Mouse (Mus musculus): ENCODE results near the gene Wdr20. TPM values are rescaled to one million over a fixed set of nuclear protein-coding genes. Genes with fewer than 3 reads are reported as not detected.
A peak's percentile ranks its signal among the peaks of the same experiment; 100 is the strongest.

The Wdr20 gene
- polyA plus RNA-seq, 1 experiment from 2014 or later = 26.9 TPM

DNA sequence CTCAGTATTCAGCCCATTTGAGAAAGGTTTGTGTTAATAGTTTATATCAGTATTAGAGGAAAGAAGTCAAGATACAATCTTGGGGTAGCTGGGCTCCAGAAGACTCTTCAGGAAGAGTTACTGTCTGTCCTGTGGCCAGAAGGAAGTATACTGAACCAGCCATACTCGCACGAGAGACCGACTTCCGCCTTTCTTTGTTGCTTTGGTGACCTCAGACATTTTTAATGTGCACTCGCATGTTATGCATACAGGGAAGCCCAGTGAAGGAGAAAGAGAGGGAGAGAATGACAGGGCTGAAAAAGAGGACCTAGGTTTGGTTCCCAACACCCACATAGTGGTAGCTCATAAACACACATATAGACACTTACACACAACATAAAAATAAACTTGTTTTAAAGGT, 26.8 kb downstream of the Wdr20 start:
- ATAC-seq = no peak
- Histone ChIP-seq H3K4me1 (peaks cover 34% of the 10 kb centered on the region), H3K4me2 (no peak overlapping the region), H3K27ac (no peak overlapping the region), H3K9me3 (replicated peaks) (no peaks in the 10 kb centered on the region), H3K4me3 (no peak overlapping the region), H3K36me3 (ENCODE audit: poor library complexity, severe bottlenecking) (no peaks in the 10 kb centered on the region), H3K27me3 (no peaks in the 10 kb centered on the region), H3K9ac (no peak overlapping the region)
- 90% methylated on average over 5 of the region's 5 CpGs for WGBS

DNA sequence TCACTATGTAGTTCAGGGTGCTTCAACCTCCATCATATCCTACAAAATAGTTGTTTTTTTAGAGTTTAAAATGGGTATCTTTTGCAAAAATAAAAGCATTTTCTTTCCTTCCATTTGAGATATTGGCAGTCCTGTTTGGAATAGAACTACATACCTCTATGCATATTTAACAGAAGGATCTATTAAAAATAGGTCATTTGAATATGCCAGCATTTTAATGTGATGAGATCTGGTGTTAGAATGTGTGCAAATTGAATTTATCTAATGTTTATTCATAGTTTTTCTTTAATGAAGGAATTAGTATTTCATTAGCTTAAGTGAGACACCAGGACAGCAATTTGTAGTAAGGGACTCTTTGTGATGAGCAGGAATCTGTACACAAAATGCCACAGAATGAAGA, 30.8 kb downstream of the Wdr20 start:
- H3K4me3 ChIP-seq = no peak overlapping the region
- ATAC-seq = peak; percentile 21; the same call in 1 of the 2 replicates
- no peaks in the 10 kb centered on the region for H3K9me3 ChIP-seq (replicated peaks)
- H3K4me1 ChIP-seq = peaks cover 24% of the 10 kb centered on the region
- H3K36me3 ChIP-seq (ENCODE audit: poor library complexity, severe bottlenecking) = no peaks in the 10 kb centered on the region
- H3K9ac ChIP-seq = no peak overlapping the region
- H3K27ac ChIP-seq = peak overlapping the region; percentile 54; the same call in 1 of the 2 replicates
- H3K27me3 ChIP-seq = no peaks in the 10 kb centered on the region
- H3K4me2 ChIP-seq = no peak overlapping the region

DNA sequence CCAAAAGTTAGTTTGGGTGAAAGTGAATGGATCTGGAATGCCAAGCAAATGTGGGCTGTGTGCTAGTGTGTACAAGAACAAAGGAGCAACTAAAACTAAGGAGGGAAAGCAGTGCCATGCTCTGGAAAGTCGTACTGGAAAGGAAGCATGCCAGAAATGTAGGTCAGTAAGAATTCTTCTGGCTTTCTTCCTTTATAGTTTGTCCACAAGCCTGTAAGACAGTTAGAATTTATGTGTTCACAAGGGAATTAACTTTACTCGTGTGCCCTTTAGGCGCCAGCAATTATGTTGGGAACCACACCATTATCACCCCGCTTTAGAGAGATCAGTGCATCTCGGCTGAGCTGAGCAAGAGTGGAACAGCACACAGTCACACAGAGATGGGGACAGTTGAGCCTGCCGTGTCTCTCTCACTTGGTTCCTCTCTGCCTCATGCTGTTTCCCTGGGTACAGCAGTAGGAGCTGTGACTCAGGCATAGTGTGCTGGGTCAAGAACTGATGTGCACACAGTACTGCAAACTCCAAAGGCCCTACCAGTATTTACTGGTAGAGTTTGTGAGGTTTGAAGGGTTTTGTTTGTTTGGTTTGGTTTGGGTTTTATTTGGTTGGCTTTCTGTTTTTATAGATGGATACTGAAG, 32.0 kb downstream of the Wdr20 start:
- 75% methylated on average over 6 of the region's 6 CpGs for WGBS
- no peak for ATAC-seq

DNA sequence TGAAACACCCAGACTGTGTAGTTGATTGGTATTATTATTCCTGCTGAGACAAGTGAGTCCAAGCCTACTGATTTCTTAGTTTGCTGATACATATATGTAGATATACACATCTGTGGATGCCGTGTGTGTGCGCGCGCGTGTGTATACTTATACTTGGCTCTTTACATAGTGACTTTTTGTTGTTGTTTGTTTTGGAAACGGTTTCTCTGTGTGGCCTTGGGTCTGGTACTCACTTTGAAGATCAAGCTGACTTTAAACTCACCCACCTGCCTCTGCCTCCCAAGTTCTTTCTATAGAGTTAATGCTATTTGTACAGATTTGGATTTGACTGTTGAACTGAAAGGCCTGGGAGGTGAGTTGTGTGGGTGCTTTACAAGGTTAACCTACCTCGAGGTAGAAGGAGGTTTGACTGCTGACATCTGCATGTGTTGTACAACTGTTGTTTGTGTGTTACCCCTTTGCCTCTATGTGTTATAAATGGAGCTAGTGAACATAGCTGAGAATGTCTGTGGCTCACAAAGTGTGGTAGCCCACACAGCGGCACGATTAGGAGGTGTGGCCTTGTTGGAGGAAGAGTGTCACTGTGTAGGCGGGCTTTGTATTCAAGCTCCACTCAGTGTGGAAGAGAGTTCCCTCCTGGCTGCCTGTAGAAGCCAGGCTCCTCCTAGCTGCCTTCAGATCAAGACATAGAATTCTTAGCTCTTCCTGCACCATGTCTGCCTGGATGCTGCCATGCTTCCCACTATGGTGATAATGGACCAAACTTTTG, 32.9 kb downstream of the Wdr20 start:
- Histone ChIP-seq H3K27ac (no peak overlapping the region), H3K4me2 (no peak overlapping the region), H3K4me3 (no peak overlapping the region), H3K9me3 (replicated peaks) (no peaks in the 10 kb centered on the region), H3K27me3 (no peaks in the 10 kb centered on the region), H3K36me3 (ENCODE audit: poor library complexity, severe bottlenecking) (no peaks in the 10 kb centered on the region), H3K4me1 (peaks cover 25% of the 10 kb centered on the region), H3K9ac (no peak overlapping the region)
- no peak for ATAC-seq
- WGBS = 91% methylated on average over 10 of the region's 10 CpGs

More for the DNA sequence above, 32.0 kb downstream of the Wdr20 start:
- Histone ChIP-seq H3K4me1 (peaks cover 24% of the 10 kb centered on the region), H3K9me3 (replicated peaks) (no peaks in the 10 kb centered on the region), H3K27me3 (no peaks in the 10 kb centered on the region), H3K4me2 (no peak overlapping the region), H3K4me3 (no peak overlapping the region), H3K36me3 (ENCODE audit: poor library complexity, severe bottlenecking) (no peaks in the 10 kb centered on the region), H3K27ac (peak overlapping the region; percentile 19; the same call in 1 of the 2 replicates), H3K9ac (no peak overlapping the region)

DNA sequence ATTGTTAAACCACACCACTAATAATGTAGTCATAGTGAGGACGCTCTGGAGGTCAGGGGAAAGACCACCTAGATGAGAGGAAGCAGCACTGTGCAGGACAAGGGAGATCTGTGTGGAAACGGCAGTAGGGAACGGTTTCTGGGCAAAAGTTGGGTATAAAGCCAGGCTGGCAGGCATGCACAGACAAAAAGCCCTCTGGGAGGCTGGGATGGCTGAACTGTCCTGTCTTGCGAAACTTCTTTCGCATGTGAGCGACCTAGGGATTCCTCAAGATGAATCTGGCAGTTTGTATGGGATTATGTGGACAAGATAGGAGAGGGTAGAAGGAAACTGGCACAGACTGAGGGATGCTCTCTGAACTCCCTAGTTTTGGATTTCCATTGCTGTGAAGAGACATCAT, 34.2 kb downstream of the Wdr20 start:
- Histone ChIP-seq H3K27ac (no peak overlapping the region), H3K4me3 (no peak overlapping the region), H3K4me2 (no peak overlapping the region), H3K36me3 (ENCODE audit: poor library complexity, severe bottlenecking) (no peaks in the 10 kb centered on the region), H3K27me3 (no peaks in the 10 kb centered on the region), H3K9ac (no peak overlapping the region), H3K4me1 (peaks cover 28% of the 10 kb centered on the region), H3K9me3 (replicated peaks) (no peaks in the 10 kb centered on the region)
- no peak for ATAC-seq
- WGBS = 97% methylated on average over 6 of the region's 6 CpGs

DNA sequence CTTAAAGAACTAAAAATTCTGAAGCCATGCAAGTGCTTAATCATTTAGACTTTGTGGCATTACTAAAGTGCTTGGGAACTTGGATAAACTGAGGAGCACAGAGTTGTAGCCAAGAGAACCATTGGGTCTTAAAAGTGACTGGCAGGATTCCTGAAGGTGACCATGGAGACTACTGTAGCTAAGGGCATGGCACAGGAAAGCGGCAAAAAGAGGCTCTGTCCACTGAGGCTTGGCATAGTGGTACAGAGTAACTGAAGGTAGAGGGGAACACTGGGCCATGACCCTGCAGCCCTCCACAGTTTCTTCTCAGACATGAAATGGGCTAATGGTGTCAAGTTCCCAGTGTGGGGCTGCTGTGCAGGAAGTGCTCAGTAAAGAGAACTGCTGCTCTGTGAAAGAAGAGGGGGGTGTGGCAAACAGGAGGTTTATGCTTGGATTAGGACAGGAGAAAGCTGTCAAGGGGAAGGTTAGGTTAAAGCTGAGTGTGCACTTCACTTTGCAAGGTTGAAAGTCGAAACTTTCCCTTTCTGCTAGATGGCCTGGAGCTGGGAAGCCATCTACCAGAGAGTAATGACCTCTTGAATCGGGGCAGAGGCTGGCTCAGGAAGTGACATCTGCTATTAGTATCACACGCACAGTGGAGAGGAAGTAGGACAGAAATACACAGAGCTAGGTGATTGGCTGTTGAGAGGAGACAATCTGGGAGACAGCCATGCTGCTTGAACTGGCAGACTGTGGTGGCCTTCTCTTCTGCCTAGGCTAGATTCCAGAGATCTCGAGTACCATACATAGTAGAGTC, 38.1 kb downstream of the Wdr20 start:
- no peaks in the 10 kb centered on the region for H3K9me3 ChIP-seq (replicated peaks)
- H3K9ac ChIP-seq = no peak overlapping the region
- 0 out of 2 replicates have a peak, but pooled peaks cover 4% of the 10 kb centered on the region for H3K4me1 ChIP-seq
- H3K36me3 ChIP-seq (ENCODE audit: poor library complexity, severe bottlenecking) = peaks cover 17% of the 10 kb centered on the region
- H3K27ac ChIP-seq = no peak overlapping the region
- no peak overlapping the region for H3K4me3 ChIP-seq
- WGBS = 84% methylated on average over 5 of the region's 5 CpGs
- no peak overlapping the region for H3K4me2 ChIP-seq
- H3K27me3 ChIP-seq = no peaks in the 10 kb centered on the region
- no peak for ATAC-seq

DNA sequence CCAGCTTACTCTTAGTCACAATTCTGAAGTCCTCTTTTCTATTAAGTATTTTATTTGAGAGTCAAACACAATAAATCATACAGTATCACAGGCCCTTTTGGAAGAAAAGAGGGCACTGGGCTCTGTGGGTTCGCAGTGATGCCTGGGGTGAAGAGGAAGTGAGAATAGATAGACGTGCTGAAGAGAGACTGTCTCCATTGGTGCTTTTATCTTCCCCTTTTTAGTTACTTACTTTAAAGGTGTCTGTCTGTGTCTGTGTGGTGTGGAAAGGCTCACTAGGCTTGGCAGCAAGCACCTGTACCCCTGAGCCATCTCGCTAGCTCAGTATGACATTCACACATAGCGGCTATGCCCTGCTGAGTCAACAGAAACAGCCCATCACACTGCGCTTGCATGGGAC, 40.1 kb downstream of the Wdr20 start:
- no peaks in the 10 kb centered on the region for H3K9me3 ChIP-seq (replicated peaks)
- peaks cover 35% of the 10 kb centered on the region for H3K36me3 ChIP-seq (ENCODE audit: poor library complexity, severe bottlenecking)
- H3K27me3 ChIP-seq = no peaks in the 10 kb centered on the region
- H3K9ac ChIP-seq = no peak overlapping the region
- H3K4me3 ChIP-seq = no peak overlapping the region
- 0 out of 2 replicates have a peak, but pooled peaks cover 4% of the 10 kb centered on the region for H3K4me1 ChIP-seq
- 88% methylated on average over 5 of the region's 5 CpGs for WGBS
- no peak overlapping the region for H3K4me2 ChIP-seq
- no peak for ATAC-seq
- no peak overlapping the region for H3K27ac ChIP-seq

DNA sequence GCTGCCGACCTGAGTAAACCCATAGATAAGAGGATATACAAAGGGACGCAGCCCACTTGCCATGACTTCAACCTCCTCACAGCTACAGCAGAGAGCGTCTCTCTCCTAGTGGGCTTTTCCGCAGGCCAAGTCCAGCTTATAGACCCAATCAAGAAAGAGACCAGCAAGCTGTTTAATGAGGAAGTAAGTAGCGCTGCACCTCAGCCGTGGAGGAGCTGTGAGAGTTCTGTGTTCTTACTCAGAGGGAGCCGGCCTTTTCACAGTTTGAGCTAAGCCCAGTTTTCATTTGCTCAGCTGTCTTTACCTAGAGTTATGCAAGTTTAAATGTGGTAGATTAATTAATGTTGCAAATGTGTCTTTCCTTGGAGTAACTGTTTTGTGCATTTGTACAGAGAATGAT, 41.6 kb downstream of the Wdr20 start:
- Histone ChIP-seq H3K27ac (no peak overlapping the region), H3K27me3 (no peaks in the 10 kb centered on the region), H3K4me3 (no peak overlapping the region), H3K9ac (no peak overlapping the region), H3K4me1 (0 out of 2 replicates have a peak, but pooled peaks cover 4% of the 10 kb centered on the region), H3K36me3 (ENCODE audit: poor library complexity, severe bottlenecking) (peaks cover 37% of the 10 kb centered on the region), H3K9me3 (replicated peaks) (no peaks in the 10 kb centered on the region), H3K4me2 (no peak overlapping the region)
- ATAC-seq = no peak
- WGBS = 85% methylated on average over 7 of the region's 7 CpGs

DNA sequence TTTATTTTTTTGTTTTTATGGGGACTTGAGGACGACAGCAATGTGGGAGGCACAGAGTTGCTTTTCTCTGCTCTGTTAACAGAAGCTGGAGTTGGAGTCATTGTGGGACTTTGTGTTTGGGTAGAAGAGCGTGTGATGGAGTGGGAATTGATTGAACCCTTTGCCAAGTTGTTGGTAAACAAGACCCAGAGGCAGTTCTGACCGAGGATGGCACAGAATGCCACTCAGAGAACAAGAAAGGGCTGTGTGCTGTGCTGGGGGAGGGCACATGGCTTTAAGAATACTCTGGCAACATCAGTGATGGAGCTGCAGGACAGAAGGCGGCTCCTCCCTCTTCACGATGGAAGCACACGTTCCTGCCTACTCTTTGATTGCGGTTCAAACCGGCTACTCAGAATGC, 43.4 kb downstream of the Wdr20 start:
- no peak for ATAC-seq
- 68% methylated on average over 8 of the region's 8 CpGs for WGBS
- Histone ChIP-seq H3K4me2 (no peak overlapping the region), H3K9ac (no peak overlapping the region), H3K4me1 (no peaks in the 10 kb centered on the region), H3K4me3 (no peak overlapping the region), H3K27me3 (no peaks in the 10 kb centered on the region), H3K9me3 (replicated peaks) (no peaks in the 10 kb centered on the region), H3K27ac (no peak overlapping the region), H3K36me3 (ENCODE audit: poor library complexity, severe bottlenecking) (peaks cover 43% of the 10 kb centered on the region)

DNA sequence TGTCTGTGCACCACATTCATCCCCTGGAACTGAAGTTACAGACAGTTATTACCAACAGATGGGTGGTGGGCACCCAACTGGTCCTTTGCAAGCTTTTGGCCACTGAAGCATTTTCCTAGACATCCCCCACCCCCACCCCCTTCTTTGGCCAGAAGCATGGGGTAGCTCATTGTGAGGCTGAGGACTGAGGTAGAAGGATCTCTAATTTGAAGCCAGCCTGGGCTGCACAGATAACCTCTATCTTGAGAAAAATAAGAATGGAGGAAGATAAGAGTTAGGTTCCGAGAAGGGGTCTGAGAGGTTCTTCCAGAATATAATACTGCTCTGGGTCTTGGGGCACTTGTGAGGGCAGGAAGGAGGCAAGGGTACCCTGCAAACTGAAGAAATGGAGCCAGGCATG, 44.5 kb downstream of the Wdr20 start:
- peaks cover 43% of the 10 kb centered on the region for H3K36me3 ChIP-seq (ENCODE audit: poor library complexity, severe bottlenecking)
- H3K4me1 ChIP-seq = no peaks in the 10 kb centered on the region
- ATAC-seq = no peak
- no peak overlapping the region for H3K9ac ChIP-seq
- H3K4me3 ChIP-seq = no peak overlapping the region
- WGBS = 92% methylated on average over 1 of the region's 1 CpGs
- H3K27me3 ChIP-seq = no peaks in the 10 kb centered on the region
- H3K9me3 ChIP-seq (replicated peaks) = no peaks in the 10 kb centered on the region
- H3K4me2 ChIP-seq = no peak overlapping the region
- no peak overlapping the region for H3K27ac ChIP-seq

DNA sequence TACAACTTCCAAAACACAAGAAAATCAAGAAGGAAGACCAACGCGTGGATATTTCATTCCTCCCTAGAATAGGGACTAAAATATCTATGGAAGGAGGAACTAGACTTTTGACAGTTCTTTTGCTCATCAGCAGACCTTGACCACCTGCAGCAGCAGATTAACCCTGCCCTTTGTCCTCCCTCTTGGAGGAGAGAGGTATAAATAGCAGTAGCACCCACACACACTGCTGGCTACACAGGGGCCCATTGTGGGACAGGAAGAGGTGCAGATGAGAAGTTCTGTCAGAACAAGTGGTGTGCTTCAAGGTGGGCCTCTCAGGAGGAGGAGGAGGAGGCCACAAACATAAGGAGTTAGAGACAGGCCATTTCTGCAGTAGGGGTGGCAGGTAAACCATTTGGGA, 46.5 kb downstream of the Wdr20 start:
- ATAC-seq = no peak
- WGBS = 97% methylated on average over 2 of the region's 2 CpGs

DNA sequence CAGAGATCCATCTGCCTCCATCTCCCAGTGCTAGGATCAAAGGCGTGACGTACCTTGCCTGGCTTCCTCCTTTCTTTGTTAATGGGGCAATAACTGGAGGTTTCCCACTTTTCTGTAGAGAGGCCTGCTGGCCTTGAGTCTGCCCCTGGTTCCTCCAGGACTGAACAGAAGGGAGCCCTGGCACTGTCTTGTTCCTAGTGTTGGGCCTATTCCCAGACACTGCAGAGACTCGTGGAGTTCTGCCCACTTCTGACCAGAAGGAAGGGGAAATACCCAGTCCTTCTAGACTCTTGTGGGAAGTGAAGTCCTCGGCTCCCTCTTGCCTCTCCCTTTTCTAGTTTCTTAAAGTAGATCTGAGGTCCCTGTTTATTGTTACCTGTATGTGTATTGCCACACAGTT, 48.5 kb downstream of the Wdr20 start:
- Histone ChIP-seq H3K9me3 (replicated peaks) (no peaks in the 10 kb centered on the region), H3K9ac (no peak overlapping the region), H3K4me3 (no peak overlapping the region), H3K4me1 (no peaks in the 10 kb centered on the region), H3K36me3 (ENCODE audit: poor library complexity, severe bottlenecking) (peaks cover 22% of the 10 kb centered on the region), H3K27ac (no peak overlapping the region), H3K4me2 (no peak overlapping the region), H3K27me3 (no peaks in the 10 kb centered on the region)
- 87% methylated on average over 4 of the region's 4 CpGs for WGBS
- no peak for ATAC-seq

More for the DNA sequence above, 46.5 kb downstream of the Wdr20 start:
- Histone ChIP-seq H3K9ac (no peak overlapping the region), H3K4me1 (no peaks in the 10 kb centered on the region), H3K36me3 (ENCODE audit: poor library complexity, severe bottlenecking) (peaks cover 42% of the 10 kb centered on the region), H3K27ac (no peak overlapping the region), H3K4me3 (no peak overlapping the region), H3K27me3 (no peaks in the 10 kb centered on the region), H3K9me3 (replicated peaks) (no peaks in the 10 kb centered on the region), H3K4me2 (no peak overlapping the region)
